Mouse (Mus musculus): ENCODE measurements around the gene Btbd16. TPM values are rescaled to one million over a fixed set of nuclear protein-coding genes. Genes with fewer than 3 reads are reported as not detected.

Btbd16 gene
- polyA plus RNA-seq, 1 experiment from 2014 or later, result 0.15 TPM

DNA sequence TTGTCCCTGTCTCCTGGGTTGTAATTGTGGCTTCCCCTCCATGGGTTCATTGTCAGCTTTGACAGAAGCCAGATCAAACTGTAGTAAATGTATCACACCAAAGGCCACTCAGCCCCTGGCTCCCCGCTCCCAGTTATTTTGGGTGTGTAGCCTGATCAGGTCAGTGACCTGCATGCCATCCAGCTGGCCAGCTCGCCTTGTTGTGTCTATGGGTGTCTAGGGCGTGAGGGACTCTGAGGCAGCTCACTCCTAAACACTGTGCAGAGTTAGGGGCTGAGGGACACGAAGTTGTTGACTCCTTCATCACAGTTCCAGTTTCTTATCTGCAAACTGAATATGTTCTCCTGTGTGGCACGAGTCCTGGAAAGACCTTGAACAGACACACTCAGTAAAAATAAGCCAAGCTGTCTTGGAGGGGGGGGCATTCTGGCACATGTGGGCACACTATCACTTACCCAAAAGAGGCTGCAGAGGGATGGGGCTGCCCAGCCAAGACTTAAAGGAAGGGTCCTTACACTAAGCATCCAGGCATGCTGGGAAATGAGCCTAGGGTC is 7.1 kb downstream of the Btbd16 start:
- Histone ChIP-seq H3K4me2 (replicated peaks) (no peak overlapping the region), H3K27me3 (replicated peaks) (no peaks in the 10 kb centered on the region), H3K36me3 (no peaks in the 10 kb centered on the region), H3K4me1 (0 out of 2 replicates have a peak, but pooled peaks cover under 1% of the 10 kb centered on the region), H3K4me3 (no peak overlapping the region), H3K9ac (no peak overlapping the region), H3K9me3 (no peaks in the 10 kb centered on the region), H3K27ac (no peak overlapping the region)
- no peak for ATAC-seq (ENCODE audit: low FRiP score, low read depth)
- 83% methylated on average over 5 of the region's 5 CpGs for WGBS

DNA sequence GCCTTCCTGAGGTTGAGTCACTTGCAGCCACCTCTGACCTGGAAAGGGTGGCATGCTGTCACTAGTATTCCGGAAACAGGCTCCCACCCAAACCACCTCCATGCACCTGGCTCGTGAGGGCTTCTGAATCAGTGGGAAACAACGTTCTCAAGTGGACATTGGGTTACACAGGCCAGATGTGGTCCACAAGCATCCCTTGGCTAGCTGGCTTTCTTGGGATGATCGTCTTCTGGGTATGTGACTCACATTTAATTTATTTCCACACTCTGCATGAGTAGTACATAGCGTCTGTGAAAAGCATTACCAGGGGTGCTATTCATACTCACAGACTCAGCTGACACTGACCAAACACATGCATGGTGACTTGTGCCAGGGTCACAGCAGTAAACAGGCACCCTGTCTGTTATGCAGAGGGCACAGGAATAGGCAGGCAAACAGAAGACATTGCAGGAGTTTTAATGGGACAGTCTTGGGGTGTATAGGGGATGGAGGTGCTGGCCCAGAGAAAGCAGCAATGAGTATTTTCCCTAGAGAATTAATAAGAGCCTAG is 8.7 kb downstream of the Btbd16 start:
- Histone ChIP-seq H3K27ac (no peak overlapping the region), H3K36me3 (no peaks in the 10 kb centered on the region), H3K4me3 (no peak overlapping the region), H3K27me3 (replicated peaks) (no peaks in the 10 kb centered on the region), H3K4me2 (replicated peaks) (no peak overlapping the region), H3K9me3 (no peaks in the 10 kb centered on the region), H3K9ac (no peak overlapping the region), H3K4me1 (0 out of 2 replicates have a peak, but pooled peaks cover 5% of the 10 kb centered on the region)
- no peak for ATAC-seq (ENCODE audit: low FRiP score, low read depth)
- 88% methylated on average over 5 of the region's 5 CpGs for WGBS

DNA sequence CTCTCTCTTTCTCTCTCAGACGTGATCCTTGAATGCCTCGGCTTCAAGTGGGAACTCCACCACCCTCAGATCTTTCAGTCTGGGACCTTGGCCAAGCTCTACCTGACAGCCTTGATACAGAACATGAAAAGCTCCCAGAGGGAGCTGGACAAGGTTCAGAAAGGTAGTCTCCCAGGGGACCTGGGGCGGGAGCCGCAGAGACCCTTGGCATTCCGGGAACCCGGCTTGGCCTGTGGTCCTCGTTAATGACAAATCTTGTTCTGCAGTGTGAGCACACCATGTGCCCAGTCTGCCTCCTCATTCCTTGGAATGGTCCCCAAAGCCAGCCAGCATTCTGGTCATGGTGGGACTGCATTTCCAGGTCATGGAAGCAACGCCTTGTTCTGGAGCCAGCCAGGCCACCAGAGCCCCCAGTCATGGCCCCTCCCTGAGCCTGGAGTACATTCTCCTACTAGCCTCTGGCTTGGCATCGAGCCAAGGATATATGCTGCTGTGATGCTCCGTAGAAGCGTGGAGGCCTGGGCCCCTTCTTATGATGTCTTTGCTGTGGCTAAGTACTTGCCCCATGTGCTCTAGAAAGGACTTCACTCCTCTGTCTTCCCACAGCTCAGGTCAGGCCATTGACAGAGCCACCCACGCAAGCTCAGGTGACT is 12.2 kb downstream of the Btbd16 start:
- H3K27me3 ChIP-seq (replicated peaks), result no peaks in the 10 kb centered on the region
- no peak overlapping the region for H3K4me2 ChIP-seq (replicated peaks)
- no peak overlapping the region for H3K27ac ChIP-seq
- no peak overlapping the region for H3K9ac ChIP-seq
- no peak for ATAC-seq (ENCODE audit: low FRiP score, low read depth)
- H3K4me1 ChIP-seq, result 0 out of 2 replicates have a peak, but pooled peaks cover 5% of the 10 kb centered on the region
- 82% methylated on average over 12 of the region's 12 CpGs for WGBS
- no peaks in the 10 kb centered on the region for H3K36me3 ChIP-seq
- no peaks in the 10 kb centered on the region for H3K9me3 ChIP-seq
- H3K4me3 ChIP-seq, result no peak overlapping the region

GRCm38 (mm10) chr7:130786708-130787107 is 12.8 kb downstream of the Btbd16 start:
- Histone ChIP-seq H3K27ac (no peak overlapping the region), H3K27me3 (replicated peaks) (no peaks in the 10 kb centered on the region), H3K36me3 (no peaks in the 10 kb centered on the region), H3K4me3 (no peak overlapping the region), H3K9ac (no peak overlapping the region), H3K4me1 (0 out of 2 replicates have a peak, but pooled peaks cover 5% of the 10 kb centered on the region), H3K9me3 (no peaks in the 10 kb centered on the region), H3K4me2 (replicated peaks) (no peak overlapping the region)
- 86% methylated on average over 5 of the region's 5 CpGs for whole genome bisulfite sequencing
- no peak for ATAC-seq (ENCODE audit: low FRiP score, low read depth)

GRCm38 (mm10) chr7:130787537-130787936 is 13.7 kb downstream of the Btbd16 start:
- H3K36me3 ChIP-seq, result no peaks in the 10 kb centered on the region
- H3K27me3 ChIP-seq (replicated peaks), result no peaks in the 10 kb centered on the region
- WGBS, result 93% methylated on average over 4 of the region's 4 CpGs
- H3K4me2 ChIP-seq (replicated peaks), result no peak overlapping the region
- no peak for ATAC-seq (ENCODE audit: low FRiP score, low read depth)
- 0 out of 2 replicates have a peak, but pooled peaks cover 5% of the 10 kb centered on the region for H3K4me1 ChIP-seq
- H3K4me3 ChIP-seq, result no peak overlapping the region
- no peaks in the 10 kb centered on the region for H3K9me3 ChIP-seq
- no peak overlapping the region for H3K9ac ChIP-seq
- no peak overlapping the region for H3K27ac ChIP-seq

DNA sequence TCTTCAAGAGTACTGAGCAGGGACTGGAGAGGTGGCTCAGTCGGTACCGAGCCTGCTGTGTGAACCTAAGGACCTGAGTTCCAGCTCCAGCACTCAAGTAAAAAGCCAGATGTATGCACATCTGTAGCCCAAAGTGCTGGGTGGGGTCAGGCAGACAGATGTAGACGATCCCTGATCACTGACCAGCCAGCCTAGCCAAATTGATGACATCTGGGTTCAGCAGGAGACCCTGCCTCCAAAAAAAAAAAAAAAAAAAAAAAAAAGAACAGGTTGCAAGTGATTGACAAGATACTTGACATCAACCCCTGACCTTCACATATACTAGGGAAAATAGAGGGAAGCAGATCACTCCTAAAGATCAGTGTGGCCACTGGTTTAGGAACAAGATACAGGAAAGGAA is 15.1 kb downstream of the Btbd16 start:
- no peak for ATAC-seq (ENCODE audit: low FRiP score, low read depth)
- 86% methylated on average over 3 of the region's 3 CpGs for WGBS

DNA sequence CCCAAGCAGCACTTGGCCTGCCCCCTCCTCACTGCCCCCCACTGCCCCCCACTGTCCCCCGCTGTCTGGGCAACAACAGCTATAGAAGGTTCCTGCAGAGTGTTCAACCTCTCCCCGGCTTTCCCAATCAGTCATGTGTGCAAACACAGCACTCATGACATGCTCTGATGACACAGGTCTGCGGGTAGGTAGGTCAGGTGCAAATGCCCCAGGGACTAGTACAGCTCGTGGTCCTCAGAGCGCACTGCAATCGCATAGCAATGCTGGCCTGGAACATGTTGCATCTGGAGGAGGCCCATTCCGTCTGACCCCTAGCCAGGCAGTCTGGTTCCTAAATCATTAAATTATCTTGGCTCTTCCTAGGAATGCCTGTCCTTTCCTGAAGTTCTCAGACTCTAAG is 15.6 kb downstream of the Btbd16 start:
- no peak overlapping the region for H3K27ac ChIP-seq
- WGBS, result 85% methylated on average over 7 of the region's 7 CpGs
- no peaks in the 10 kb centered on the region for H3K27me3 ChIP-seq (replicated peaks)
- H3K4me3 ChIP-seq, result no peak overlapping the region
- 0 out of 2 replicates have a peak, but pooled peaks cover 5% of the 10 kb centered on the region for H3K4me1 ChIP-seq
- no peaks in the 10 kb centered on the region for H3K36me3 ChIP-seq
- no peak overlapping the region for H3K4me2 ChIP-seq (replicated peaks)
- no peak for ATAC-seq (ENCODE audit: low FRiP score, low read depth)
- H3K9me3 ChIP-seq, result no peaks in the 10 kb centered on the region
- no peak overlapping the region for H3K9ac ChIP-seq

More for the DNA sequence above, 15.1 kb downstream of the Btbd16 start:
- H3K4me2 ChIP-seq (replicated peaks), result no peak overlapping the region
- H3K27me3 ChIP-seq (replicated peaks), result no peaks in the 10 kb centered on the region
- 0 out of 2 replicates have a peak, but pooled peaks cover 5% of the 10 kb centered on the region for H3K4me1 ChIP-seq
- no peak overlapping the region for H3K9ac ChIP-seq
- no peak overlapping the region for H3K4me3 ChIP-seq
- no peaks in the 10 kb centered on the region for H3K36me3 ChIP-seq
- H3K9me3 ChIP-seq, result no peaks in the 10 kb centered on the region
- H3K27ac ChIP-seq, result no peak overlapping the region

- Histone ChIP-seq H3K36me3 (no peaks in the 10 kb centered on the region), H3K4me1 (no peaks in the 10 kb centered on the region), H3K27ac (no peak overlapping the region), H3K27me3 (replicated peaks) (no peaks in the 10 kb centered on the region), H3K9me3 (no peaks in the 10 kb centered on the region), H3K4me3 (no peak overlapping the region), H3K9ac (no peak overlapping the region), H3K4me2 (replicated peaks) (no peak overlapping the region)
- ATAC-seq (ENCODE audit: low FRiP score, low read depth), result no peak
- WGBS, result 80% methylated on average over 9 of the region's 9 CpGs
Measured at GRCm38 (mm10) chr7:130793671-130794070, 19.8 kb downstream of the Btbd16 start.

DNA sequence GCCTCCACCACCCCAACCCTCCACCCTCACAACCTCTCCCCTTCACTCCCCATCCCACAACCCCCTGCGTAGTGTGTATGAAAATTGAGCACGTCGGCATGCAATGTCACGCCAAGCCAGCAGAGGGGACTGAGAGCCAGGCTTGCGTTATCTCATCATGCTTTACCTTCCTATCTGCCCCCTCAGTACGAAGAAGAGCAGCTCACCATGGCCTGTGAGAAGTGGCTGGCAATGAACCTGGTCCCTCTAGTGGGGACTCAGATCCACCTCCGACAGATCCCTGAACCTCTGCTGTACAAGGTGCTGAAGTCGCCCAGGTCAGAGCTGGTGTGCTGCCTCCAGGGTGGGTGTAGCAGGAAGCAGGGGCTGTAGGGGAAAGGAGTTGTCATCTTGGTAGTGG is 22.9 kb downstream of the Btbd16 start:
- 69% methylated on average over 8 of the region's 8 CpGs for WGBS
- H3K4me2 ChIP-seq (replicated peaks), result no peak overlapping the region
- no peaks in the 10 kb centered on the region for H3K9me3 ChIP-seq
- no peaks in the 10 kb centered on the region for H3K36me3 ChIP-seq
- H3K27me3 ChIP-seq (replicated peaks), result no peaks in the 10 kb centered on the region
- no peak for ATAC-seq (ENCODE audit: low FRiP score, low read depth)
- H3K4me1 ChIP-seq, result no peaks in the 10 kb centered on the region
- no peak overlapping the region for H3K27ac ChIP-seq
- H3K4me3 ChIP-seq, result no peak overlapping the region
- no peak overlapping the region for H3K9ac ChIP-seq

DNA sequence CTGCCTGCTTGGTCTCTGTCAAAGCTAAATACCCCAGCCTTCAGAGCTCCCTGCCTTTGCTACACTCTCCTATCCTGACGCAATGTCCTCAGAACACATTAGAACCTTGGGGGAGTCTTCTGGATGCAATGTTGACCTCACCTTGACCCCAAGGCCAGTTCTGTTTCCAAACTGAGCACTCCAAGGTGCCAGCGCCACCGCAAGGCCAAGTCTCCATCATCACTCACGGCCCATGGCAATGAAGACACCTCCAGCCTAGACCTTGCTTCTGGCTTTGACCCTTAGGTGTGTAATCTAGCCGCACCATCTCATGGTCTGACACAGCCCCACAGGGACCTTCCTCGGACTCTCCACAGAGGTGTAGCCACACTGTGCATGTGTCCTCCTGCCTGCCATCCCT is 23.7 kb downstream of the Btbd16 start:
- Histone ChIP-seq H3K4me3 (no peak overlapping the region), H3K27ac (no peak overlapping the region), H3K4me2 (replicated peaks) (no peak overlapping the region), H3K9ac (no peak overlapping the region), H3K36me3 (no peaks in the 10 kb centered on the region), H3K9me3 (no peaks in the 10 kb centered on the region), H3K27me3 (replicated peaks) (no peaks in the 10 kb centered on the region), H3K4me1 (no peaks in the 10 kb centered on the region)
- no peak for ATAC-seq (ENCODE audit: low FRiP score, low read depth)
- WGBS, result 90% methylated on average over 6 of the region's 6 CpGs

DNA sequence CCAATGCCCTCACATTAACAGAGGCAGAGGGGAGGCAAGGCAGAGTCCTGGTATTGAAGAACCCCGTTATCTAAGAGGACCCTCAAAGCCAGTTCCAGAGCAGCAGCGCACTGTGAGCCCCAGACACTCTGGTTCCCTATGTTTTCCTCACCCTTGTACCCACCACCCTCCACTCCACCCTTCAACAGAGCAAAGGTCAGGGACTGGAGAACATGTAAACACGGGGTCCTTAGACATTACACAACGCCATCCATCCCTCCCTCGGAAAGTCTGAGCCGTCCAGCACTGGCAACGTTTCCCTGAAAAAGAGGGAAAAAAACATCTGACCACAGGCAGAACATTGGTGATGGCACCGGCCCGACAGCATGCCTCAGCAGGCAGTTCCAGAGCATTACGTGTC is 25.5 kb downstream of the Btbd16 start:
- Histone ChIP-seq H3K4me1 (no peaks in the 10 kb centered on the region), H3K9ac (no peak overlapping the region), H3K27ac (no peak overlapping the region), H3K36me3 (no peaks in the 10 kb centered on the region), H3K9me3 (no peaks in the 10 kb centered on the region), H3K4me3 (no peak overlapping the region), H3K27me3 (replicated peaks) (no peaks in the 10 kb centered on the region), H3K4me2 (replicated peaks) (no peak overlapping the region)
- no peak for ATAC-seq (ENCODE audit: low FRiP score, low read depth)
- 88% methylated on average over 10 of the region's 10 CpGs for WGBS

- H3K9me3 ChIP-seq, result no peaks in the 10 kb centered on the region
- H3K4me2 ChIP-seq (replicated peaks), result no peak overlapping the region
- H3K9ac ChIP-seq, result no peak overlapping the region
- no peaks in the 10 kb centered on the region for H3K36me3 ChIP-seq
- no peak overlapping the region for H3K27ac ChIP-seq
- no peaks in the 10 kb centered on the region for H3K4me1 ChIP-seq
- ATAC-seq (ENCODE audit: low FRiP score, low read depth), result no peak
- 83% methylated on average over 4 of the region's 4 CpGs for WGBS
- H3K27me3 ChIP-seq (replicated peaks), result no peaks in the 10 kb centered on the region
- H3K4me3 ChIP-seq, result no peak overlapping the region
Measured at GRCm38 (mm10) chr7:130800681-130801080, 26.8 kb downstream of the Btbd16 start.

GRCm38 (mm10) chr7:130801811-130802210 is 27.9 kb downstream of the Btbd16 start:
- no peak overlapping the region for H3K4me3 ChIP-seq
- no peaks in the 10 kb centered on the region for H3K27me3 ChIP-seq (replicated peaks)
- H3K9ac ChIP-seq, result no peak overlapping the region
- no peaks in the 10 kb centered on the region for H3K4me1 ChIP-seq
- H3K27ac ChIP-seq, result no peak overlapping the region
- no peak overlapping the region for H3K4me2 ChIP-seq (replicated peaks)
- no peaks in the 10 kb centered on the region for H3K36me3 ChIP-seq
- H3K9me3 ChIP-seq, result no peaks in the 10 kb centered on the region
- ATAC-seq (ENCODE audit: low FRiP score, low read depth), result no peak
- 92% methylated on average over 4 of the region's 4 CpGs for WGBS
